Mouse (Mus musculus): ENCODE results near the gene Tm6sf2. TPM values are rescaled to one million over a fixed set of nuclear protein-coding genes. Genes with fewer than 3 reads are reported as not detected.

Gene Tm6sf2
- total RNA-seq, 1 experiment from 2014 or later = 4.2 TPM

Small RNAs within 50 kb of the gene (microRNA-seq; reads per million reads assigned to microRNA genes)
- 0 reads per million in 2 experiments for gene Mir7066

Other genes starting within 250 kb of the Tm6sf2 start
- gene Pbx4, start 240.4 kb upstream of the Tm6sf2 start, total RNA-seq (2021) = 1.3 and 1.8 TPM in 2 replicates
- 0.07 and 0.15 TPM in 2 replicates for gene Cilp2, start 185.2 kb upstream of the Tm6sf2 start, total RNA-seq (2021)
- 0.83 and 0.85 TPM in 2 replicates for gene Tssk6, start 170.7 kb upstream of the Tm6sf2 start, total RNA-seq (2021)
- 239 and 250 TPM in 2 replicates for gene Ndufa13, start 170.4 kb upstream of the Tm6sf2 start, total RNA-seq (2021)
- 5.7 and 6.7 TPM in 2 replicates for gene Yjefn3, start 170.2 kb upstream of the Tm6sf2 start, total RNA-seq (2021)
- 105 and 111 TPM in 2 replicates for gene Gatad2a, start 76.5 kb upstream of the Tm6sf2 start, total RNA-seq (2021)
- gene Mau2, start 30.2 kb upstream of the Tm6sf2 start, total RNA-seq (2021) = 54.0 and 60.3 TPM in 2 replicates
- gene Sugp1, start 30.1 kb upstream of the Tm6sf2 start, total RNA-seq (2021) = 26.2 and 31.8 TPM in 2 replicates
- 0.30 and 0.48 TPM in 2 replicates for gene Hapln4, start 10.5 kb downstream of the Tm6sf2 start, total RNA-seq (2021)
- gene Ncan, start 47.9 kb downstream of the Tm6sf2 start, total RNA-seq (2021) = 0.41 and 0.67 TPM in 2 replicates
- 15.0 and 18.4 TPM in 2 replicates for gene Nr2c2ap, start 58.4 kb downstream of the Tm6sf2 start, total RNA-seq (2021)
- 16.9 and 18.8 TPM in 2 replicates for gene Rfxank, start 66.2 kb downstream of the Tm6sf2 start, total RNA-seq (2021)
- 49.2 and 50.5 TPM in 2 replicates for gene Borcs8, start 66.6 kb downstream of the Tm6sf2 start, total RNA-seq (2021)
- 0.41 and 0.56 TPM in 2 replicates for gene Mef2b, start 66.8 kb downstream of the Tm6sf2 start, total RNA-seq (2021)
- gene Tmem161a, start 99.4 kb downstream of the Tm6sf2 start, total RNA-seq (2021) = 48.9 and 50.7 TPM in 2 replicates
- 132 and 144 TPM in 2 replicates for gene Slc25a42, start 139.4 kb downstream of the Tm6sf2 start, total RNA-seq (2021)
- gene Sugp2, start 161.3 kb downstream of the Tm6sf2 start, total RNA-seq (2021) = 30.9 and 31.5 TPM in 2 replicates
- gene Armc6, start 161.5 kb downstream of the Tm6sf2 start, total RNA-seq (2021) = 11.3 and 13.4 TPM in 2 replicates
- 21.3 and 25.0 TPM in 2 replicates for gene Homer3, start 209.9 kb downstream of the Tm6sf2 start, total RNA-seq (2021)
- gene Ddx49, start 229.6 kb downstream of the Tm6sf2 start, total RNA-seq (2021) = 49.2 and 71.3 TPM in 2 replicates
- gene Cope, start 229.6 kb downstream of the Tm6sf2 start, total RNA-seq (2021) = 215 and 222 TPM in 2 replicates
- 1.9 and 2.9 TPM in 2 replicates for gene Cers1, start 242.9 kb downstream of the Tm6sf2 start, total RNA-seq (2021)

Data from adrenal gland, postnatal 14 days (tissue).